Mouse (Mus musculus) thymus, adult 2 months (tissue): ENCODE measurements around the gene Psmd13. TPM values are rescaled to one million over a fixed set of nuclear protein-coding genes. Genes with fewer than 3 reads are reported as not detected.

Experiments used
- DNase-seq: peaks from one replicate; pipeline ENCODE4 v3.0.0; 2021
- H3K27ac ChIP-seq: fragments of 200-500 bp; 2 replicates; pipeline ENCODE4 v1.5.1; 2012; ENCODE audit warnings: low read length, control low read depth; ENCODE audit not compliant: control insufficient read depth, insufficient read depth
- H3K27me3 ChIP-seq: fragments of 200-500 bp; 2 replicates; pipeline ENCODE4 v1.6.1; 2012; ENCODE audit warnings: mild to moderate bottlenecking, low read length, moderate library complexity, mixed read lengths; ENCODE audit not compliant: control insufficient read depth, insufficient read depth
- H3K36me3 ChIP-seq: fragments of 200-500 bp; 2 replicates; pipeline ENCODE4 v1.6.1; 2012; ENCODE audit warnings: mild to moderate bottlenecking, low read length, moderate library complexity; ENCODE audit not compliant: control insufficient read depth, insufficient read depth
- H3K4me1 ChIP-seq: fragments of 200-500 bp; replicated peaks from 2 replicates; pipeline ENCODE4 v1.6.1; 2012; ENCODE audit warnings: low read length; ENCODE audit not compliant: control insufficient read depth, insufficient read depth
- H3K4me3 ChIP-seq: fragments of 200-500 bp; 2 replicates; pipeline ENCODE4 v1.5.1; 2012; ENCODE audit warnings: mild to moderate bottlenecking, low read length, control low read depth, moderate library complexity; ENCODE audit not compliant: control insufficient read depth, insufficient read depth
- CTCF ChIP-seq: fragments of 200-500 bp; IDR thresholded peaks from 2 replicates; pipeline ENCODE4 v1.5.1; 2012; ENCODE audit warnings: mild to moderate bottlenecking, control low read depth, low read length, moderate library complexity, borderline replicate concordance; ENCODE audit not compliant: control insufficient read depth, poor library complexity, insufficient read depth; ENCODE audit errors: extremely low read depth
- POLR2A ChIP-seq: fragments of 200-500 bp; IDR thresholded peaks from 2 replicates; pipeline ENCODE4 v1.6.1; 2012; ENCODE audit warnings: mild to moderate bottlenecking, low read length, control low read depth, moderate library complexity; ENCODE audit not compliant: control insufficient read depth, poor library complexity, insufficient read depth; ENCODE audit errors: extremely low read depth
- WGBS: fragments of 180-500 bp; shearing (Covaris S2); methylation state at CpG from one replicate; pipeline ENCODE4 v1.1.7; 2018; 5-methylcytosine and 5-hydroxymethylcytosine counted together
- polyA plus RNA-seq: library from polyadenylated mRNA; depleted of rRNA; stranded (reverse); fragments of >200 nt; gene quantifications from 2 replicates; pipeline ENCODE4 v1.2.3, GENCODE M21; 2012

Gene Psmd13
- polyA plus RNA-seq, 1 experiment: 100 TPM

GRCm38 (mm10) chr7:140942341-140942740, 60.6 kb downstream of the Psmd13 start:
- WGBS: 66% methylated on average over 9 of the region's 9 CpGs
- H3K27me3 ChIP-seq: no peaks in the 10 kb centered on the region
- no peaks in the 10 kb centered on the region for H3K36me3 ChIP-seq
- peaks cover 31% of the 10 kb centered on the region for H3K4me1 ChIP-seq
- H3K27ac ChIP-seq: peak overlapping the region; percentile 65
- TF ChIP-seq POLR2A (no peak), CTCF (no peak)
- peak overlapping the region; percentile 77 for H3K4me3 ChIP-seq
- DNase-seq: peak; percentile 18

DNA sequence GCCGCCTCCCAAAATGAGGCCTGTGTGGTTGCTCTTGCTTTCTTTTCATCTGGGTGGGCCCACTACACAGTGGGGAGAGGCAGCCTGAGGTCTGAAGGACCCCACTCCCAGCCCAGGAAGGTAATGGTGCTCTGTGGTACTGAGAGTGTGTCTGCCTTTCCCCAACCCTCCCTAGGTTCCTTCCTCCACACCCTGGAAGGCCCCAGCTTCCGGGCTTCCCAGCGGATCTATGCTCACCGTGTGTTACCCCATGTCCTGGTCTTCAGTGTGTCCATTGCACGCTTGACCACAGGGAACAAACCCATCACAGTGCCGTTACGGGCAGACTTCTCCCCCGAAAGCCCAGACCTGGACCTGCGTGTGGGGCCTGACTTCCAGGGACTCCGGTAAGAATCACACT, 61.0 kb downstream of the Psmd13 start:
- H3K27me3 ChIP-seq: no peaks in the 10 kb centered on the region
- H3K36me3 ChIP-seq: no peaks in the 10 kb centered on the region
- no peak for TF ChIP-seq CTCF
- no peak for TF ChIP-seq POLR2A
- H3K27ac ChIP-seq: no peak overlapping the region
- peaks cover 33% of the 10 kb centered on the region for H3K4me1 ChIP-seq
- DNase-seq: no peak
- WGBS: 90% methylated on average over 10 of the region's 10 CpGs
- H3K4me3 ChIP-seq: no peak overlapping the region

DNA sequence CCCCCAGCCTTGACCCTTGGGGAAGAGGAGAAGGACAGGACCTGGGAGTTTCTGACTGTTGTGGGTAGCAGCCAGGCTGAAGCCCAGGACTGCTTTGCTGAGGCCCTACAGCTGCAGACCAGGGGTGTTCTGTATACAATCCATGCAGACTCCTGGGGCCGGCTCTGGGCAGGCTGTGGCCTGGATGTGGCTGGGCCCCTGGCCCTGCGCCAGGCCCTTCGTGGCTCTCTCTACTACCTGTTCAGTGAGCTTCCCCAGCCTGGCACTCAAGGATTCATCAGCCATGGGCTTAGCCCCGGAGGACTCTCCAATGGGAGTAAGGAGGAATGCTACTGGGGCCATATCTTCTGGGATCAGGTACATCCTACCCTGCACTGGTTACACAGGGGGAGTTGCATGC, 61.6 kb downstream of the Psmd13 start:
- 79% methylated on average over 4 of the region's 4 CpGs for WGBS
- H3K27me3 ChIP-seq: no peaks in the 10 kb centered on the region
- no peak for DNase-seq
- no peak for TF ChIP-seq CTCF
- TF ChIP-seq POLR2A: no peak
- H3K27ac ChIP-seq: no peak overlapping the region
- H3K4me3 ChIP-seq: no peak overlapping the region
- peaks cover 33% of the 10 kb centered on the region for H3K4me1 ChIP-seq
- H3K36me3 ChIP-seq: no peaks in the 10 kb centered on the region

GRCm38 (mm10) chr7:140944236-140944635, 62.5 kb downstream of the Psmd13 start:
- TF ChIP-seq POLR2A (no peak), CTCF (no peak)
- Histone ChIP-seq H3K36me3 (no peaks in the 10 kb centered on the region), H3K4me3 (no peak overlapping the region), H3K27me3 (no peaks in the 10 kb centered on the region), H3K27ac (no peak overlapping the region), H3K4me1 (peaks cover 33% of the 10 kb centered on the region)
- no peak for DNase-seq
- 94% methylated on average over 7 of the region's 7 CpGs for whole genome bisulfite sequencing

DNA sequence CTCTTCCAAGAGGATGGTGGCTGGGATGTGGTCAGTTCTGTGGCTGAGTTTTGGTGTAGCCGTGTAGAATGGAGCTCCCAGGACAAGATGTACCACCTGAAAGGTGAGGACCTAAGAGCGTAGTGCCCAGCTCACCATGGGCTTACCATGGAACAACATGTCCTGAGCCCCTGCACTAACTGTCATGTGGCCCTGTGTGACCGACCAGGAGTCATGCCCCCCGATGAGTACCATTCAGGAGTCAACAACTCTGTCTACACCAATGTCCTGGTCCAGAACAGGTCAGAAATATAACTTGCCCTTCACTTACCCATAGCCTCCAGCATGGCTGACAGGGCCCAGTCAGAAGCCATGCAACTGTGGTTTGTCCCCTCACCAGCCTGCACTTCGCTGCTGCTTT, 63.5 kb downstream of the Psmd13 start:
- TF ChIP-seq POLR2A: no peak
- no peak for TF ChIP-seq CTCF
- Histone ChIP-seq H3K4me1 (peaks cover 33% of the 10 kb centered on the region), H3K36me3 (no peaks in the 10 kb centered on the region), H3K4me3 (no peak overlapping the region), H3K27ac (no peak overlapping the region), H3K27me3 (no peaks in the 10 kb centered on the region)
- no peak for DNase-seq
- WGBS: 97% methylated on average over 5 of the region's 5 CpGs

DNA sequence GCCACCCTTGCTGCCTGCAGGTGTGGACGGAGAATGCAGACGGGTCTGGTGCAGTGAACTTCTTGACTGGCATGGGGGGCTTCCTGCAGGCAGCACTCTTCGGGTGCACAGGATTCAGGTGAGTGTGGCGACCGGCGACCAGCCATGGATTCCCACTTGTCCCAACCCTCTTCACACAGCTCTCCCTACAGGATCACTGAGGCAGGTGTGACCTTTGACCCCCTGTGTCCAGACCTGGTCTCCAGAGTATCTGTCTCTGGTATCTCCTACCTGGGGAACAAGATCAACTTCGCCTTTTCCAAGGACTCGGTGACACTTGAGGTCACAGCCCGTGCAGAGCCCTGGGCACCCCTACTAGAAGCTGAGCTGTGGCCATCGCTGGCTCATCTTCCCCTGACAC, 64.5 kb downstream of the Psmd13 start:
- H3K27me3 ChIP-seq: no peaks in the 10 kb centered on the region
- no peaks in the 10 kb centered on the region for H3K36me3 ChIP-seq
- WGBS: 91% methylated on average over 10 of the region's 10 CpGs
- DNase-seq: no peak
- H3K4me3 ChIP-seq: no peak overlapping the region
- H3K4me1 ChIP-seq: peaks cover 33% of the 10 kb centered on the region
- no peak overlapping the region for H3K27ac ChIP-seq
- TF ChIP-seq POLR2A: no peak
- no peak for TF ChIP-seq CTCF

DNA sequence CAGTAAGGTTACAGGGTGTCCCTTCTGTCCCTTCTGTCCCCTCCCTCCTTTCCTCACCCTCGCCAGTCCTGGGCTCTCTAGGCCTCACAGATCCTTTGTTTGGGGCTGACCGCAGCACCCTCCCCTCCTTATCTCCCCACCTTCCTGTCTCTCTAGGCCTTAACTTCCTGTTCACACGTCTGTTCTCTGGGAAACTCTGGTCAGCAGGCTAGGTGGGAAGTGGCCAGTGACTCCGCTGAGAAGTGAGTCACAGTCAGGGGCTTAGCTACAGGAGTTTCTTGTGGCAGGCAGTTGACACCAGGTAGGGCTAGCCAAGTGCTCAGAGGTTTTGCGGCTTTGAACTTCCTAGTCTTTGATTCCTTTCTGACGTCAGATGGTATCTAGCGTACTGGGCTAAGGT, 65.2 kb downstream of the Psmd13 start:
- no peak for DNase-seq
- H3K27ac ChIP-seq: no peak overlapping the region

More for the DNA sequence above, 65.2 kb downstream of the Psmd13 start:
- Histone ChIP-seq H3K4me1 (peaks cover 31% of the 10 kb centered on the region), H3K36me3 (no peaks in the 10 kb centered on the region), H3K4me3 (no peak overlapping the region), H3K27me3 (no peaks in the 10 kb centered on the region)
- 9% methylated on average over 7 of the region's 7 CpGs for WGBS
- TF ChIP-seq POLR2A (no peak), CTCF (no peak)
